Mouse (Mus musculus) cerebellum, adult 11 months (tissue): ENCODE data around the gene Gm9117.
"Not testable (repeated sequence)": the region's sequence is repeated elsewhere in the genome, so short reads cannot be mapped to it uniquely, and the experiment has no call there.

ENCODE experiments used
- DNase-seq: peaks from one replicate; pipeline ENCODE4 v3.0.0; 2022

Gene Gm9117

DNA sequence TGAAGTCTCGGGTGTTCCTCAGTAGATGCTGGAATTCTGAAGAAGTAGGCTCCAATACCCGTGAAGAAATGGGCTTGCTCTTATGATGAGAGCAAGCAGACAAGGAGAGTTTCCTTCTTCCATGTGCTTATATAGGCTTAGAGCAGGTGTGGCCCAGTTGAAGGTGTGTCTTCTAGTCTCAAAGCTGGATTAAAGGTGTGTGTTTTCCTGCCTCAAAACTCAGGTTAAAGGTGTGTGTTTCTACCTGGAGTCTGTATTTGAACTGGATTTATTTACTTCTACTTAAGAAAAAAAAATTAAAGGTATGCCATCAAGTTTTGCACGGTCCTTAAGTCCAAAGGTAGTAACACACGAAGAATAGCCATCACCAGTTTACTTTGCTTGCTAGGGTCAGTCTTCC is at the start of gene Gm9117:
Gene Gm9117, minus strand, starts transcription at position 101 of the 400 bp plus-strand sequence.
- DNase-seq: not testable (repeated sequence)

DNA sequence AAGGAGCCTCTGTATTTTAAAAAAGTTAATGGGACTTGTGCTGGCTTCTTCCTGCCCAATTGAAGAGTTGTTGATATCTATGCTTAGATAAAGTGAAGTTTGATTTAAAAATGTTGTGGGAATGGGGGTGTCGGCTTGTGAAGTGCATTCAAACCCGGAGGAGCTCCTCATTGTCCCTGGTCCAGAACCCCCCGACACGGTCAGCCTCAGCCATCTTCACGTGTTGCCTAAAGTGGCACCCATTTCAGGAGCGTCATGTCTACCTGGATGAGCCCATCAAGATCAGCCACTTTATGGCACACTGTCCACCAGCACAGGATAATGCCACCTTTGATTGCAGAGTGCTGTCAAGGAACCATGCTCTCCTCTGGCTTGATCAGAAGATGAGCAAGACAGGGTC is 25.6 kb upstream of the Gm9117 start:
- DNase-seq: not testable (repeated sequence)

DNA sequence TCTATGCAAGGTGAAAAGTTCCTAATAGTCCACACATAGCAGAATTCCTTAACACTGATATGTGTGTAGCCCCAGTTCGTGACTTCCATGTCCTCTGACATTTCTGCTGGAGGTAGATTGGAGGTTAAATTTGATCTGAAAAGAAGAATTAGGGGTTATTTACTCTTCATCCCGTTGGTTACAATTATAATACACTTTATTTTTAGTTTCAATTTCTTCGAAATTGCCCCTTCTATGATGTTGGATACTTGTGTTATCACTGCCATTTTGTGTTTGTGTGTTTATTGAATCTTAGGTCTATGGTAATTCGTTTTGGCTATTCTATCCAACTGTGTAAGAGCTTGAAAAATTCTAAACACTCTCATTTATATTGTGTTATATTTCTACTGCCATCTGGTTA is 17.9 kb upstream of the Gm9117 start, which contains the start of gene Tdpoz5:
Gene Tdpoz5, minus strand, starts transcription at position 101 of the 400 bp plus-strand sequence.
- not testable (repeated sequence) for DNase-seq

DNA sequence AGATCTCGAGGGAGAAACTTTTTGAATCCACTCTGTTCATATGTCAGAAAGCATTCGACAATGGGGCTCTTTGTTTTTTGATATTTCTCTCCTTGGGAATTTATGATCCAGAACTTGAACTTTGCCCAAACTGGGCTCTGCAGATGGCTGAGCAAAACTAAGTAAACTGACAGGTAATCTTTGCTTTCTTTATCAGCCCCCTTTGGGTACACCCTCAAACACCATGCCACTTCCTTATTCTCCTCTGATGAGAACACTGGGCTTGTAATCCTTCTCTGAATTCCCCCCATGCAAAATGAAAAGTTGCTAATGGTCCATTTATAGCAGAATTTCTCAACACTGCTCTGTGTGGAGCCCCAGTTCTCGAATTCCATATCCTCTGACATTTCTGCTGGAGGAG is 5.0 kb downstream of the Gm9117 start:
- not testable (repeated sequence) for DNase-seq
